Mouse (Mus musculus) forebrain, embryonic 14.5 days (tissue): Measurements from ENCODE around the gene Ndufb4. TPM values are rescaled to one million over a fixed set of nuclear protein-coding genes. Genes with fewer than 3 reads are reported as not detected.

Experiments
- ATAC-seq: fragments of 200-750 bp; cut with Nextera tagmentation; 2 replicates; pipeline ENCODE4 v1.8.0; 2017; ENCODE audit warnings: mild to moderate bottlenecking, moderate library complexity
- DNase-seq: peaks from one replicate; pipeline ENCODE4 v3.0.0-alpha.2; 2015; ENCODE audit warnings: low spot score
- H3K27ac ChIP-seq: fragments of 300-500 bp; sonication (generic); 2 replicates; pipeline ENCODE4 v1.5.1; 2014; ENCODE audit warnings: low read depth, mild to moderate bottlenecking, control low read depth, low read length, moderate library complexity
- H3K27me3 ChIP-seq: fragments of 300-500 bp; sonication (generic); replicated peaks from 2 replicates; pipeline ENCODE4 v1.6.1; 2014; ENCODE audit warnings: low read length, control low read depth, mixed read lengths; ENCODE audit not compliant: control insufficient read depth, insufficient read depth
- H3K36me3 ChIP-seq: fragments of 300-500 bp; sonication (generic); 2 replicates; pipeline ENCODE4 v1.6.1; 2014; ENCODE audit warnings: low read length, control low read depth; ENCODE audit not compliant: control insufficient read depth, insufficient read depth
- H3K4me1 ChIP-seq: fragments of 300-500 bp; sonication (generic); 2 replicates; pipeline ENCODE4 v1.6.1; 2014; ENCODE audit warnings: antibody characterized with exemption, low read length, control low read depth; ENCODE audit not compliant: control insufficient read depth, insufficient read depth
- H3K4me2 ChIP-seq: fragments of 300-500 bp; sonication (generic); 2 replicates; pipeline ENCODE4 v1.6.1; 2014; ENCODE audit warnings: mild to moderate bottlenecking, control low read depth, low read length
- H3K4me3 ChIP-seq: fragments of 300-500 bp; sonication (generic); 2 replicates; pipeline ENCODE4 v1.5.1; 2014; ENCODE audit warnings: low read depth, low read length, control low read depth
- H3K9ac ChIP-seq: fragments of 300-500 bp; sonication (generic); 2 replicates; pipeline ENCODE4 v1.6.1; 2014; ENCODE audit warnings: mild to moderate bottlenecking, low read length, control low read depth, moderate library complexity
- H3K9me3 ChIP-seq: fragments of 300-500 bp; sonication (generic); replicated peaks from 2 replicates; pipeline ENCODE4 v1.6.1; 2016; ENCODE audit warnings: low read length, control low read depth, mixed read lengths; ENCODE audit not compliant: control insufficient read depth
- WGBS: fragments of 180-500 bp; shearing (Covaris S2); extraction: QIAGEN DNeasy Blood & Tissue Kit; methylation state at CpG from one replicate; pipeline ENCODE4 v1.1.7; 2014; 5-methylcytosine and 5-hydroxymethylcytosine counted together
- polyA plus RNA-seq: library from polyadenylated mRNA; unstranded; fragments of >200 nt; fragmentation: Nextera tagmentation; extraction: Ambion mirVana; gene quantifications from 2 replicates; pipeline ENCODE4 v1.2.1, GENCODE M21; 2014

Gene Ndufb4
- polyA plus RNA-seq, 1 experiment from 2014 or later: 71.1 TPM

- Histone ChIP-seq H3K27ac (no peak overlapping the region), H3K27me3 (no peaks in the 10 kb centered on the region), H3K9me3 (no peaks in the 10 kb centered on the region), H3K4me3 (no peak overlapping the region), H3K36me3 (no peaks in the 10 kb centered on the region), H3K9ac (no peak overlapping the region), H3K4me1 (no peaks in the 10 kb centered on the region), H3K4me2 (no peak overlapping the region)
- DNase-seq (no peak), ATAC-seq (no peak)
- 78% methylated on average over 8 of the region's 8 CpGs for WGBS
Measured at GRCm38 (mm10) chr16:37616104-37616503, 38.1 kb downstream of the Ndufb4 start.

GRCm38 (mm10) chr16:37615429-37615828, 38.8 kb downstream of the Ndufb4 start:
- H3K4me2 ChIP-seq: no peak overlapping the region
- 80% methylated on average over 8 of the region's 8 CpGs for WGBS
- H3K4me3 ChIP-seq: no peak overlapping the region
- no peaks in the 10 kb centered on the region for H3K36me3 ChIP-seq
- H3K4me1 ChIP-seq: no peaks in the 10 kb centered on the region
- H3K9ac ChIP-seq: no peak overlapping the region
- no peaks in the 10 kb centered on the region for H3K9me3 ChIP-seq
- ATAC-seq: no peak
- H3K27ac ChIP-seq: no peak overlapping the region
- DNase-seq: no peak
- H3K27me3 ChIP-seq: no peaks in the 10 kb centered on the region

GRCm38 (mm10) chr16:37614540-37614939, 39.7 kb downstream of the Ndufb4 start:
- no peak for DNase-seq
- WGBS: 90% methylated on average over 9 of the region's 9 CpGs

GRCm38 (mm10) chr16:37612013-37612412, 42.2 kb downstream of the Ndufb4 start:
- Histone ChIP-seq H3K9me3 (no peaks in the 10 kb centered on the region), H3K4me2 (no peak overlapping the region), H3K4me1 (no peaks in the 10 kb centered on the region), H3K4me3 (no peak overlapping the region), H3K27me3 (no peaks in the 10 kb centered on the region), H3K36me3 (no peaks in the 10 kb centered on the region), H3K27ac (no peak overlapping the region), H3K9ac (no peak overlapping the region)
- WGBS: 95% methylated on average over 5 of the region's 5 CpGs
- no peak for DNase-seq
- no peak for ATAC-seq

More at GRCm38 (mm10) chr16:37614540-37614939, 39.7 kb downstream of the Ndufb4 start:
- H3K27me3 ChIP-seq: no peaks in the 10 kb centered on the region
- H3K4me3 ChIP-seq: no peak overlapping the region
- H3K9ac ChIP-seq: no peak overlapping the region
- no peak overlapping the region for H3K4me2 ChIP-seq
- H3K27ac ChIP-seq: no peak overlapping the region
- ATAC-seq: no peak
- H3K4me1 ChIP-seq: no peaks in the 10 kb centered on the region
- no peaks in the 10 kb centered on the region for H3K36me3 ChIP-seq
- H3K9me3 ChIP-seq: no peaks in the 10 kb centered on the region

GRCm38 (mm10) chr16:37611072-37611471, 43.2 kb downstream of the Ndufb4 start:
- DNase-seq (no peak), ATAC-seq (no peak)
- Histone ChIP-seq H3K36me3 (no peaks in the 10 kb centered on the region), H3K27ac (no peak overlapping the region), H3K9ac (no peak overlapping the region), H3K4me3 (no peak overlapping the region), H3K4me1 (no peaks in the 10 kb centered on the region), H3K27me3 (no peaks in the 10 kb centered on the region), H3K9me3 (no peaks in the 10 kb centered on the region), H3K4me2 (no peak overlapping the region)
- 82% methylated on average over 7 of the region's 7 CpGs for WGBS

GRCm38 (mm10) chr16:37610333-37610732, 43.9 kb downstream of the Ndufb4 start:
- H3K36me3 ChIP-seq: no peaks in the 10 kb centered on the region
- no peak overlapping the region for H3K4me2 ChIP-seq
- H3K4me3 ChIP-seq: no peak overlapping the region
- no peak for DNase-seq
- H3K4me1 ChIP-seq: no peaks in the 10 kb centered on the region
- 82% methylated on average over 8 of the region's 8 CpGs for WGBS
- no peak for ATAC-seq
- no peaks in the 10 kb centered on the region for H3K27me3 ChIP-seq
- no peak overlapping the region for H3K9ac ChIP-seq
- H3K27ac ChIP-seq: no peak overlapping the region
- no peaks in the 10 kb centered on the region for H3K9me3 ChIP-seq

GRCm38 (mm10) chr16:37604243-37604642, 50.0 kb downstream of the Ndufb4 start:
- Histone ChIP-seq H3K9ac (no peak overlapping the region), H3K4me3 (no peak overlapping the region), H3K4me1 (no peaks in the 10 kb centered on the region), H3K36me3 (no peaks in the 10 kb centered on the region), H3K27ac (no peak overlapping the region), H3K27me3 (no peaks in the 10 kb centered on the region), H3K4me2 (no peak overlapping the region), H3K9me3 (no peaks in the 10 kb centered on the region)
- DNase-seq (no peak), ATAC-seq (no peak)
- 89% methylated on average over 6 of the region's 6 CpGs for WGBS

- Histone ChIP-seq H3K27me3 (no peaks in the 10 kb centered on the region), H3K4me2 (no peak overlapping the region), H3K36me3 (no peaks in the 10 kb centered on the region), H3K4me1 (no peaks in the 10 kb centered on the region), H3K4me3 (no peak overlapping the region), H3K27ac (no peak overlapping the region), H3K9ac (no peak overlapping the region), H3K9me3 (no peaks in the 10 kb centered on the region)
- ATAC-seq (no peak), DNase-seq (no peak)
- WGBS: 94% methylated on average over 1 of the region's 1 CpGs
Measured at GRCm38 (mm10) chr16:37603431-37603830, 50.8 kb downstream of the Ndufb4 start.

- no peak for DNase-seq
- WGBS: 83% methylated on average over 3 of the region's 3 CpGs
Measured at GRCm38 (mm10) chr16:37599326-37599725, 54.9 kb downstream of the Ndufb4 start.

More at GRCm38 (mm10) chr16:37599326-37599725, 54.9 kb downstream of the Ndufb4 start:
- H3K9me3 ChIP-seq: no peaks in the 10 kb centered on the region
- H3K4me1 ChIP-seq: no peaks in the 10 kb centered on the region
- H3K4me3 ChIP-seq: no peak overlapping the region
- no peak overlapping the region for H3K9ac ChIP-seq
- no peak overlapping the region for H3K27ac ChIP-seq
- no peak overlapping the region for H3K4me2 ChIP-seq
- no peaks in the 10 kb centered on the region for H3K36me3 ChIP-seq
- H3K27me3 ChIP-seq: no peaks in the 10 kb centered on the region
- ATAC-seq: no peak
